Mouse (Mus musculus) subcutaneous adipose tissue, adult 2 months (tissue): ENCODE results near the gene Fam210b. TPM values are rescaled to one million over a fixed set of nuclear protein-coding genes. Genes with fewer than 3 reads are reported as not detected.

Experiments
- polyA plus RNA-seq: library from polyadenylated mRNA; depleted of rRNA; stranded (reverse); fragments of >200 nt; gene quantifications from 2 replicates; pipeline ENCODE4 v1.2.3, GENCODE M21; 2012; ENCODE audit warnings: low replicate concordance; rRNA removed

The Fam210b gene
- 12.8 and 13.9 TPM in 2 replicates for polyA plus RNA-seq

GRCm38 (mm10) chr2:172345258-172345738, at the start of gene Fam210b:
TSS of gene Fam210b (plus strand) at chr2:172345565.

DNA sequence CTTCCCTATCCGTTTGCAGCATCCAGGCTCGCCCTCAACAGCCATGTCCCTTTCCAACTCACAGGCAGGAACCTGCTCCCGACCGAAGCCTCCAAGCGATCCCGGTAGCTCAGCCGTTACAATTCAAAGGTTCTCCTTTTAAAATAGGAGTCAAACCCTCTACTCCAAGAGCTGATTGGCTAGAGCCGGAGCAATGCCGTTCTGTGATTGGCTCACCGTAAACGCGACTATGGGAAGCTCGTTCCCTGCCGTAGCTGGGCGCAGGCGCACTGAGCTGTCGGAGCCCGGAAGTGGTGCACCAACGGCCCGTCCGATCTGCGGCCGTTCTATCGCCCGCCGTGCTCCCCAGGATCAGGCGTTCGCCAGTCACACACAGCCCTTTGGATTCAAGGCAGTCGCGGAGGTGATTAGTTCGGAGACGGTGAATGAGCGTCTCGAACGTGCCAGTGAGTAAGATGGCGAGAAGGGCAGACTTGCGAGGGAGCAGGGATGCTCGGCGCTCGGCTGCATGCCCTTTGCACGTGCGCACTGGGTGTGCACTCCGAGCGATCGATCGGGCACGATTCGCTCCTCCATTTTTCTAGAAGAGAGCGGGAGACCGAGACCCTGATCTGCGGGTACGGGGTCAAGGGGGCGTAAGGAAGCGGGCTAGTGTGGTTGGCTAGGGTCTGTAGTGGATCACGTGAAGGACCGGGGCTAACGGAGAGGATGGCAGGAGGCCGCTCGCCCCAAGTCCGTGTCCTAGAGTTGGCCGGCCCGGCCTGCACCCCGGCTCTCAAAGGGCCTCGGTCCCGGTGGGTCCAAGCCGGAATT, 25.3 kb downstream of the Fam210b start, which contains the start of the genes Aurka and Cstf1:
TSS of gene Aurka (minus strand) at position 125 of the 813 bp plus-strand sequence.
TSS of gene Cstf1 (plus strand) at position 271 of the 813 bp plus-strand sequence.

DNA sequence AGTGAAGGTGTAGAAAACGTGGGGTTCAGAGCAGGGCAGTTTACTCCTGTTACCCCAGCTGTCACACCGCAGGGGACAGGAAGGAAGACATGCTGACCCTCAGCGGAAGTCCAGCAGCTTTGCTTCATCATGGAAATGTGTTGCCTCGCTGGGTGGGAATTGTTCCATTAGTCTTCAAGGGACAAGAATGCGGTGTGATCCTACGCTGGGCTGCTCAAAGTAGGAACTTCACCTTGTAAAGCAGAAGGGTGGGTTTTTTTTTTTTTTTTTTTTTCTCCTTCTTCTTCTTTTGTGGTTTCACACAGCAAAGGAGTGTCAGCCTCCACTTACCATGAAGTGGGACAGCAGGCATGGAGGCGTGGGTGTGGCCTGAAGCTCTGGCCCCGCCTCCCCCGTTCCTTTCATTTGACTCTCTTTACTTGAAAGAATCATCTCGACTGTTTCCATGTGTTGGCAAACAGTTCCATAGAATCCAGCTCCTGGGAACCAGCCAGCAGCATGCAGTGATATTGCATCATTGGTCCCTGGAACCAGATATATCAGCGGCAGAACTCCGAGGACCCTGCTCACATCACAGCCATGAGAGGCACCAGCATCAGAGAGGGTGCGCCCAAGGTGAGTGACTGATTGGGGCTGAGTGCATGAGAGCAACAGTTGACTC, 48.2 kb downstream of the Fam210b start, which contains the start of gene Cass4:
TSS of gene Cass4 (plus strand) at position 404 of the 661 bp plus-strand sequence.

Other genes with a start within 250 kb of the Fam210b start
- gene Mc3r, start 97.1 kb upstream of the Fam210b start, polyA plus RNA-seq, result not detected in 2 replicates
- gene Aurka, start 25.0 kb downstream of the Fam210b start, polyA plus RNA-seq, result 2.2 and 10.3 TPM in 2 replicates
- 32.0 and 52.0 TPM in 2 replicates for gene Cstf1, start 25.1 kb downstream of the Fam210b start, polyA plus RNA-seq
- 1.4 and 1.6 TPM in 2 replicates for gene Cass4, start 48.2 kb downstream of the Fam210b start, polyA plus RNA-seq
- gene Rtf2, start 95.0 kb downstream of the Fam210b start, polyA plus RNA-seq, result 63.8 and 100 TPM in 2 replicates
- not detected in 2 replicates for gene Gcnt7, start 113.0 kb downstream of the Fam210b start, polyA plus RNA-seq
- not detected in 2 replicates for gene Fam209, start 127.0 kb downstream of the Fam210b start, polyA plus RNA-seq
- gene Tfap2c, start 204.0 kb downstream of the Fam210b start, polyA plus RNA-seq, result 0.95 TPM in 1 of 2 replicates, not detected in the other